Mouse (Mus musculus) c-Kit-positive CD71-positive TER-119-negative erythroid progenitor cells, embryonic 14.5 days (primary cell): ENCODE measurements around the gene Eef1akmt3.

Experiments
- DNase-seq: peaks from one replicate; pipeline ENCODE4 v3.0.0-alpha.2; 2013; ENCODE audit warnings: low read depth

The Eef1akmt3 gene

DNA sequence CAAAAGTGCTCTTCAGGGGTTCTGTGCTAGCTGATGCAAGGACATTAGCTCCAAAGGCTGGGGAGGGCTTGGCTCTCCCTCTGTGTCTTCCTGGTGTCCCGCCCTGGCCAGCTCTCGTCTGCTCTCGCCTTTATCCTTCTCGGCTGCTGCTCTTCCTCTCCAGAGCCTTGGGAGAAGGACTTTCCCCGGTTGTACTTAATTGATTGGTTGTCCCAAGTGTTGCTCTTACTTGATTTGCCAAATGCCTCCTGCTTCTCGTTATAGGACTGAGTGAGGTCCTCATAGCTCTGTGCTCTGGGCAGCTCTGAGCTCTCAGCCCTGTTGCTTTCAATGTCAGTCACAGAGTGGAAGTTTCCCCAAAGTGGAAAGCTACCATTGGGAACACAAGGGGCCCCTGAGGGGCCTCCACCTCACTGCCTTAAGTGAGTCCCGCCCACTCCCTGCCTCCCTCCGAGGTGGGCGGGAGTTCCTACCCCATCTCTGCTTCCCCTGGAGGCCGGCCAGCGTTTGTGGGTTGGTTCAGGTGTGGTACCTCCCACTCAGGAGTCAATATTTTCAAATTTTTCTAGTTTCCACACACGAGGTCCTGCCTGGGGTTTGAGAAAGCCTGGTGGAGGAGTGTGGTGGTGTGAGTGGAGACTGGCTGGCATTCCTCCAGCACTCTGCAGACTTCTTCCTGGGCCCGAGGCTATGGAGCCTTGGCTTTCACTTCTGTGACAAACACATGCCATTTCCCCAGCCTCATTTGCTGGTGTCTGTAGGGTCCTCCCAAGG lies 43.8 kb downstream of the Eef1akmt3 start:
- no peak for DNase-seq

DNA sequence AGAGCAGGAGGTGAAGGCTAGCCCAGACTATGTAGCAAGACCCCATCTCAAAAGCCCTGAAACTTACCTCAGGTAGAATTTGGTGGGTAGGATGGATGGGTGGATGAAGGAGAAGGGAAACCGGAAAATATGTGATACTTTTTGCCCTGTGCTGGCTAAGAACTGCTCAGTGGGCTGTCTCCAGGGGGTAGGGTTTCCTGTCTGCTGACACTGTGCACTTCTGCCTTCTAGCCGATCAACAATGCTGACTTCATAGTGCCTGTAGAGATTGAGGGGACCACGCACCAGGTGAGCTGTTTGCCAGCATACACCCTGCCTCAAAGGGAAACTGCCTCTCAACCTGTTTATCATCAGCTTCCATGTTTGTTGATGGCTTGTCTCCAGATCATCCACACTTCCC lies 47.7 kb downstream of the Eef1akmt3 start:
- DNase-seq: no peak

DNA sequence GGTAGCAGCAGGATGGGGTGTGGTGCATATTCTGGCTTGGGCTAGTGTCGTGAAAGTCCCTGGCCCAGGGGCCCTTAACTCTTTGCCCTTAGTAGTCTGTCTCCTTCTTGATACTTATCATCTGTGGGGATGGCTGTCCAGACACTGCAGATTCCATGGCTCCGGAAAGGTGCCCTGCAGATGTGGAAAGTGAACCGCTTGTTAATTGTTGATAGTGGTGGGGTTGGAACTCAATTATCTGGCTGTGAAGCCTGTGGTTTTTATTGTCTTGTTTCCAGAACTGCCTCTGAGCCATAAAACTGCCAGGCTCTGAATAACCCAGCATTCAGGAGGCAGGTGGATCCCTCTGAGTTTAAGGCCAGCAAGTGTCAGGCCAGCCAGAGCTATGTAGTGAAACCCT lies 49.6 kb downstream of the Eef1akmt3 start:
- DNase-seq: no peak

DNA sequence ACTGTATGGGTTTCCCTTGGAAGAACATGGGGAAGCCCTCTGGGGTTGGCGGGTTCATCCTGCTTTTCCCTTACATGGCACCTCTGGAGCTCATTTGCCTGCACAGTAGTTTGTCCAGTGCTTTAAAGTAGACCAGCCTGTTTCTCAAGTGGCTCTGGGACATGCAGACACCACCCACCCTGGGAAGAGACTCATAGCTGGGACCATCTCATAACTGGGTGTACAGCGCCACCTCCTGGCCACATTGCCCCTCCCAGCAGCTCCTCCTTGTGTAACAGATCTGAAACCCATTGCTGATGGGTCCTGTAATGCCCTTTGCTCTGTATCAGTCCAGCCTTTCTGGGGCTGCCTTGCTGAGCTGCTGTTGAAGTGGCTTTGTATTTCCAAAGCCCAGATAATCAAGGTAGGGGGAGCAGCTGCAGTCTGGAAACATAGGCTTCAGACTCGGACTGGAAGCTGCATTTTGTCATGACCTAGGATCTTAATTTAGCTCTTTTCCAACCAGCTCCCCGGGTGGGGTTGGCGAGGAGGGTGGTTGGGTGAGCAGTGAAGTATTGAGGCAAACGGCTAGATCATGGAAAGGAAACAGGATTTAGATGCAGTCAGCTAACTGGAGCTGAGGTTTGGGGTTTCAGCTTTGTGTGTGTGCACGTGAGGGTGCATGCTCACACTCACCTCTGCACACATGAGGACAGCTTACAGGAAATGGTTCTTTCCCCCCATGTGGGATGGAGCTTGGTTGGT lies 50.8 kb downstream of the Eef1akmt3 start:
- DNase-seq: peak; percentile 71

DNA sequence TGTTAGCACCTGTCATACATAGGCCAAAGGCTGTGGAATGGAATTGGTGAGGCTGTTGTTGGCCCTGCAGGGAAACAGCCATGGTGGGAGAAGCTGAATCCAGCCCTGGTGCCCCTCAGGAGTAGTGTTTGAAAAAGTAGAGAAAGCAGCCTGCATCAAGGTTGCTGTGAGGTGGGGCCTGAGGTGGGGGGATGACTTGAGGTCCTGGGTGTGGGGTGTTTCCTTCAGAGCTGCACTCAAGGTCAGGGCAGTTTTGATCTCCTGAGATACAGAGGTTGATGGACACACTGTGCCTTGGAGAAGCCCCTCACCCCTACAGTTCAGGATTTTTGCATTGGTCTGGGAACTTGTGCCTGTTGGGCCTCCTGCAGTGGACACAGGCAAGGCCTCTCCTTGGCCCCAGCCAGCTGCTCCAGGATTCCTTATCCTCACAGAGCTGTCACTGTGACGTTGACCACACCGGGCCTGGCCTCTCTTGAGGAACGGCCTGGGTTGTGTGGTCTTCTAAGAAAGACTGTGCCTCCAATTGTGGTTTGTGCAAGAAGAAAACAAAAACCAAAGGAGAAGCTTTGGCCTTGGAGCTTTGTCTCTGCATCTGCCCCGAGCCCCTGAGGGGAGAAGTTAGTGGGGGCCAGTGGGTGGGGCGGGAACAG lies 52.7 kb downstream of the Eef1akmt3 start:
- DNase-seq: no peak

DNA sequence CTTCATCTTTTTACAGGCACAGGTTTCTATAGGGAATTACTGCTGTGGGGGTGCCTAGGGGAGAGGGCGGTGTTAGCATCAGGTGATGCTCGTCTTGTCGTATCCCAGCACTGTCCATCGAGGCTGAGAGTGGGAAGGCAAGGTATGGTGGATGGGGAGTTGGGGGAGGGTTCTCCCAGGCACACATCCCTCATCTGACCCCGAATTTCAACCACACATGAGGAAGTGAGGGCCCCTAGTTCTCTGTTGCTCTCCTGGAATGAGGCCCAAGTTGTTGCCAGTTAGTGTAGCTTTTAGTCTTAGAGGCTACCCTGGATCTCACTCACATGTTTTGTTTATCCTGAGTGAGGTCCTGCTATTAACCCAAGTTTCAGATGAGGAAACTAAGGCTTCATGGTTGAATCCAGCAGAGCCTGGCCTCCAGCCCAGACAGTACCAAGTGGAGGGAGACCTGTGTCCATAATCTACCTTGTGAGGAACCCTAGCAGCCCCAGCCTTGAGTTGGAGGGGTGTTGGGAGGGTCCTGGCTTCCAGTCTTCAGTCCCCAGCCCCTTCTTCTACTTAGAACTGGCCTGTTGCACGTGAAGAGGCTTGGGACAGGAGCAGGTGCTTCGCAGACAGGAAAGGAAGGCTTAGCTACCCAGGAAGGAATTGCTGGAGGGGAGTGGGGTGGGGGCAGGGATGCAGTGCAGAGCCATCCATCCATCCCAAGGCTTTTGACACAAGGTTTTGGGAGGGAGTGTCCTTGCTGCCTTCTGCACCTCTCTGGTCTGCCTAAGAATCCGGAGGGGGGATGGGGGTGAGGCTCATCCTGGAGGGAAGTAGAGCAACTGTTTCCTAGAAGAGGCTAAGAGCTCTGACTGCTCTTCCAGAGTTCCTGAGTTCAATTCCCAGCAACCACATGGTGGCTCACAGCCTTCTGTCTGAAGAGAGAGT lies 53.9 kb downstream of the Eef1akmt3 start:
- no peak for DNase-seq

DNA sequence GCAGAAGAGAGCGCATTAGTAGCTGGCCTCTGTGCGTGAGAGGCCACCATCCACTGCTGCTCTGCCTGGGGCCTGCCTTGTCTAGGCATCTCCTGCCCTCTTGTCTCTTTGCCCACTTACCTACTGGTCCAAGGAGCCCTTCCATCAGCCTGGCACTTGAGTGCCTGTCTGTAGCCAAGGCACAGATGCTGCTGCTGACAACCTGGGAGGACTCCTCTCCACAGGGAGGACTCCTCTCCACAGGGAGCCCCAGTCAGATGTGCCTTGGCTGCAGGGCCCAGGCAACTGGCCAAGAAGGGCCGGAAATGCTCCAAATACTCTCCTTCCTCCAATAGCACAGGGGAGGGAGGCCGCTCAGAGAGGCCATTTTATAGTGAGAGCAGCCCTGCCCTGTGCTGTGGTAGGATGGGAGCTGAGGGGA lies 54.8 kb downstream of the Eef1akmt3 start:
- no peak for DNase-seq

DNA sequence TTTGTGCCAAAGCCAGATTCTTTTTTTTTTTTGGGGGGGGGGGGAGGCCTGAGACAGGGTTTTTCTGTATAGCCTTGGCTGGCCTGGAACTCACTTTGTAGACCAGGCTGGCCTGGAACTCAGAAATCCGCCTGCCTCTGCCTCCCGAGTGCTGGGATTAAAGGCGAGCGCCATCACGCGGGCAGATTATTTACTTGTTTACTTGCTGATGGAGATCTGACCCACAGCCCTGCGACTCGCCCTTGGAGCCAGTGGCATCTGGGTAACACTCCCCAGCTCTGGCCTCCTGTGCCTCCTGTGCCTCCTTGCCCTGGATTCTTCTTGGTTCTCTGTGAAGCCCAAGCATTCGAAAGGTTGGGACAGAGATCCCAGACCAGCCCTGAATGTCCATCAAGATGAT lies 55.7 kb downstream of the Eef1akmt3 start:
- no peak for DNase-seq

DNA sequence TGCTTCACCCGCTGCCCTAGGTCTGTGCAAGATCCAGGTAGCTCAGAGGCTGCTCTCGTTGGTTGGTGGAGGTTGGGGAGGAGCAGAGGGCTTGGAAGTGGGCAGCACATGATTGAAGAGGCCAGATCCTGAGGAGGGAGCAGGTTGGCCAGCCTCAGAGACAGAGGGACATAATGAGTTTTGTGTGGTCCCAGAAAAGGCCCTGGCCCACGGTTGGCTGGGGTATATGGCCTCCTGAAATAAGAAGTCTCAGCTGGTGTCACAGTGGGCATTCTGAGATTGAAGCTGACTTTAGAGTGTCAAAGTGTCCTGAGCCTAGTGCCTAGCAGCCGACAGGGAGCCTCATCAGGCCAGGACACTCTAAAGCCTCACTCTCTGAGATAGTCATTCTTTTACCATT lies 56.2 kb downstream of the Eef1akmt3 start:
- DNase-seq: no peak

DNA sequence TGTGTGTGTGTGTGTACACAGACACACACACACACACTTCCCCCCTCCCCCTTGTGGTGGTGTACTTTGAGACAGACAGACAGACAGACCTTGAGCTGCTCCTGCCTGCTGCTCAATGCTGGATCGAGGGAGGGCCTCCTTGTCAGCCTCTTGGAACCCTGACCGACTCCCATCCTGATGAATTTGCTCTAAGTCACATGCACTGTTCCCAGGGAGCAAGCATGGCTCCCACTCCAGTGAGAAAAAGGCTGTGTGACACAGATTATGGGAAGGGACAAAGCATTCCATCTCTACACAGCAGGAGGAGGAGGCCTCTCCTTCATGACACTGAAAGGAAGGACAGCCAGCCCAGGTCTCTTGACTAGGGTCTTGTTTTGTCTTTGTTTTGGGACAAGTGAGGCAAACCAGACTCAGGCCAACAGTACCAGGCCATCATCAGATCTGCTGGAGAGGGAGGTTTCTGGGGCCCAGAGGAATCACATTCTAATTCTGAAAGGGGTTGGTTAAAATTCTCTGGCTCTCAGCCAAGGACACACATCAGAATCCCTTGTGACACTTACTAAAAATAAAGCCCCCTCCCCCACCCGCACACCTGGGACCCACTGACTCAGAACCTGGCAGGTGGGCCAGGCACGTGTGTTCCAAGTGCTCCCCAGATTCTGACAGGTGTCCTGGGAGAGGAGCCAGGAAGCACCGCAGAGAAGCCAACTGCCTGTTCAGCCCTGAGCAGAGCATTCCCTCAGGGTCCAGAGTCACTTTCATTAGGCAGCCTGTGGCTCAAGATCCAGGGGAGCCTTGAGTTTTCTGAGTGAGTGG lies 56.9 kb downstream of the Eef1akmt3 start:
- DNase-seq: no peak

DNA sequence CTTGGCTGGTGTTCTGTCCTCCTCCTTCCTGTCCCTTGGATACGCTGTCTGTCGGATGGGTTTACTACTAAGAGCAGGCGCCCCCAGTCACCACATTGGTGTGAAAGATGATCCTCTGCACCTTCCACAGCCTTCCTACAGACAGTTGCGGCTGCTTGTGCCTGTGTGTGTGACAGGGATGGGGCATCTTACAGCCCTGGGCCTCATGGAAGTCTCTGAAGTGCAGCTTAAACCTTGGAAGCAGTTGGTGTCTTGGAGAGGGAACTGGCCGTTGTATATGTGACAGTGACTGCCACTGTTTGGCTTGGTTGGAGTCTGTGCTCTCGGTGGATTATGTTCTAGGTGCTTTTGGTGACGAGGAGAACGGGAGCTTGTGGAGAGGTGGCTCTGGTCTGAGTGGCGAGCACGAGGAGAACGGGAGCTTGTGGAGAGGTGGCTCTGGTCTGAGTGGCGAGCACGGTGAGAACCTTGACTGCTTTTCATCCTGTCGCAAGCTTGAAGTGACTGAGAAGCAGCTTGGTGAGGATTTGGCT lies 58.1 kb downstream of the Eef1akmt3 start:
- no peak for DNase-seq

DNA sequence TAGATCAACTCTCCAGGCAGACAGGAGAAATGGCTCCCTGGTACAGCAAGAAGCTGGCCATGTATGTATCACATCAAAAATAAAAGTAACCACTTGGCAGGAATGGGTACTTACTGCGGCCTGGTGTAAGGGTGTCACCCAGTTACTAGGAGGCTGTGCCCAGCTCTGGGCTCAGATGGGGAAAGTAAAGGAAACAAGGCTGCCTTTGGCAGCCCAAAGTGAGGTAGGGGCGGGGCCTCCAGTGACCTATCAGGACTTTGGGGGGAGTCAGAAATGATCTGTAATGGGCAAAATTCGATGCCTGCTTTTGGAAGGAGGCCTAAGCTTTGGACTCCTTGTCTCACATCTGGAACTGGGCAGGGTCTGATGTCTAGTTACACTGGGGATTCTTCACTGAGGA lies 59.6 kb downstream of the Eef1akmt3 start:
- DNase-seq: no peak
